Mouse (Mus musculus) embryo, embryonic 10 days (tissue): ENCODE measurements around the gene Pak7.
"Not testable (repeated sequence)": the region's sequence is repeated elsewhere in the genome, so short reads cannot be mapped to it uniquely, and the experiment has no call there.

Experiments used
- DNase-seq: peaks from one replicate; pipeline ENCODE4 v3.0.0-alpha.2; 2015; ENCODE audit warnings: low spot score

Gene Pak7

GRCm38 (mm10) chr2:136387181-136388131, at the start of gene Pak7:
Pak7 (minus strand) TSS chr2:136387967.
- DNase-seq = peak; percentile 84

- no peak for DNase-seq
Measured at GRCm38 (mm10) chr2:136425561-136425960, 37.8 kb upstream of the Pak7 start.

- no peak for DNase-seq
Measured at GRCm38 (mm10) chr2:136419543-136419942, 31.8 kb upstream of the Pak7 start.

GRCm38 (mm10) chr2:136416381-136416780, 28.6 kb upstream of the Pak7 start:
- no peak for DNase-seq

- DNase-seq = no peak
Measured at GRCm38 (mm10) chr2:136402587-136402986, 14.8 kb upstream of the Pak7 start.

- no peak for DNase-seq
Measured at GRCm38 (mm10) chr2:136375318-136375717, 12.4 kb downstream of the Pak7 start.

GRCm38 (mm10) chr2:136372361-136372760, 15.4 kb downstream of the Pak7 start:
- DNase-seq = no peak

GRCm38 (mm10) chr2:136351393-136352096, 36.2 kb downstream of the Pak7 start:
- DNase-seq = no peak

- DNase-seq = no peak
Measured at GRCm38 (mm10) chr2:136350459-136350858, 37.3 kb downstream of the Pak7 start.

GRCm38 (mm10) chr2:136349671-136350275, 38.0 kb downstream of the Pak7 start:
- no peak for DNase-seq

GRCm38 (mm10) chr2:136344240-136344780, 43.5 kb downstream of the Pak7 start:
- not testable (repeated sequence) for DNase-seq

GRCm38 (mm10) chr2:136329974-136330373, 57.8 kb downstream of the Pak7 start:
- DNase-seq = no peak

GRCm38 (mm10) chr2:136325646-136326045, 62.1 kb downstream of the Pak7 start:
- no peak for DNase-seq

- DNase-seq = no peak
Measured at GRCm38 (mm10) chr2:136309313-136309712, 78.5 kb downstream of the Pak7 start.

GRCm38 (mm10) chr2:136308743-136309142, 79.0 kb downstream of the Pak7 start:
- no peak for DNase-seq

- no peak for DNase-seq
Measured at GRCm38 (mm10) chr2:136302201-136302600, 85.6 kb downstream of the Pak7 start.

- DNase-seq = no peak
Measured at GRCm38 (mm10) chr2:136301406-136301805, 86.4 kb downstream of the Pak7 start.

- DNase-seq = no peak
Measured at GRCm38 (mm10) chr2:136297371-136297770, 90.4 kb downstream of the Pak7 start.

GRCm38 (mm10) chr2:136282043-136282442, 105.7 kb downstream of the Pak7 start:
- no peak for DNase-seq

GRCm38 (mm10) chr2:136241960-136242359, 145.8 kb downstream of the Pak7 start:
- DNase-seq = not testable (repeated sequence)

- DNase-seq = no peak
Measured at GRCm38 (mm10) chr2:136231228-136231627, 156.5 kb downstream of the Pak7 start.

GRCm38 (mm10) chr2:136204034-136204433, 183.7 kb downstream of the Pak7 start:
- no peak for DNase-seq
